Mouse (Mus musculus): Measurements from ENCODE around the gene Rnaseh2b. TPM values are rescaled to one million over a fixed set of nuclear protein-coding genes. Genes with fewer than 3 reads are reported as not detected.

The Rnaseh2b gene
- polyA plus RNA-seq, 2 experiments, result 29.8 to 75.6 TPM

GRCm38 (mm10) chr14:62341887-62342642, 49.7 kb downstream of the Rnaseh2b start:
- peaks cover 13 to 27% of the 10 kb centered on the region in 2 experiments for H3K4me1 ChIP-seq (replicated peaks; ENCODE audit: control insufficient read depth in 2 of 2, insufficient read depth in 2 of 2, low read length in 1 of 2)
- no peak for DNase-seq (ENCODE audit: low read depth in 3 of 3, low spot score in 3 of 3)
- no peak for ATAC-seq (ENCODE audit: insufficient read depth)
- peak overlapping the region; percentile 61 for H3K4me2 ChIP-seq (ENCODE audit: low read depth)
- H3K27me3 ChIP-seq (ENCODE audit: control insufficient read depth, insufficient read depth, low read length), result no peaks in the 10 kb centered on the region
- H3K27ac ChIP-seq, result no peak overlapping the region
- H3K9me3 ChIP-seq (ENCODE audit: control insufficient read depth, low read length), result no peaks in the 10 kb centered on the region
- 54% methylated on average over 8 of the region's 8 CpGs for WGBS (ENCODE audit: insufficient replicate concordance)
- peak overlapping the region in 1 of 2 experiments; percentile 4; a peak in 1 of 4 replicates for H3K4me3 ChIP-seq (ENCODE audit: insufficient read depth in 1 of 2, low read depth in 2 of 2, low read length in 2 of 2)
- TF ChIP-seq EP300 (IDR thresholded peaks at IDR 0.05; ENCODE audit: low read depth), result no peak
- TF ChIP-seq CTCF (IDR thresholded peaks at IDR 0.05; ENCODE audit: low read depth), result no peak
- no peaks in the 10 kb centered on the region for H3K36me3 ChIP-seq (replicated peaks; ENCODE audit: control insufficient read depth, insufficient read depth, low read depth)
- peak overlapping the region; percentile 27 for H3K9ac ChIP-seq (replicated peaks)

- peak overlapping the region; percentile 50 for H3K27ac ChIP-seq
- peak overlapping the region; percentile 61 for H3K4me2 ChIP-seq (ENCODE audit: low read depth)
- 16% methylated on average over 10 of the region's 10 CpGs for WGBS (ENCODE audit: insufficient replicate concordance)
- peak overlapping the region in 1 of 2 experiments; percentile 4; a peak in 1 of 4 replicates for H3K4me3 ChIP-seq (ENCODE audit: insufficient read depth in 1 of 2, low read depth in 2 of 2, low read length in 2 of 2)
- no peak for TF ChIP-seq CTCF (IDR thresholded peaks at IDR 0.05; ENCODE audit: low read depth)
- TF ChIP-seq EP300 (IDR thresholded peaks at IDR 0.05; ENCODE audit: low read depth), result no peak
- no peaks in the 10 kb centered on the region for H3K27me3 ChIP-seq (ENCODE audit: control insufficient read depth, insufficient read depth, low read length)
- H3K36me3 ChIP-seq (replicated peaks; ENCODE audit: control insufficient read depth, insufficient read depth, low read depth), result no peaks in the 10 kb centered on the region
- H3K4me1 ChIP-seq (replicated peaks; ENCODE audit: control insufficient read depth in 2 of 2, insufficient read depth in 2 of 2, low read length in 1 of 2), result peaks cover 13 to 27% of the 10 kb centered on the region in 2 experiments
- no peaks in the 10 kb centered on the region for H3K9me3 ChIP-seq (ENCODE audit: control insufficient read depth, low read length)
- DNase-seq (ENCODE audit: low read depth in 3 of 3, low spot score in 3 of 3), result peak; percentile 35 to 41 (median 37)
- ATAC-seq (ENCODE audit: insufficient read depth), result peak; percentile 73
- peak overlapping the region; percentile 27; the same call in 1 of the 2 replicates for H3K9ac ChIP-seq (replicated peaks)
These were observed 50.3 kb downstream of the Rnaseh2b start for GRCm38 (mm10) chr14:62342643-62343144.

GRCm38 (mm10) chr14:62346570-62346969, 54.2 kb downstream of the Rnaseh2b start:
- no peaks in the 10 kb centered on the region for H3K27me3 ChIP-seq (ENCODE audit: control insufficient read depth, insufficient read depth, low read length)
- no peak for TF ChIP-seq CTCF (IDR thresholded peaks at IDR 0.05; ENCODE audit: low read depth)
- no peak for TF ChIP-seq EP300 (IDR thresholded peaks at IDR 0.05; ENCODE audit: low read depth)
- peaks cover 10 to 18% of the 10 kb centered on the region in 2 experiments for H3K4me1 ChIP-seq (replicated peaks; ENCODE audit: control insufficient read depth in 2 of 2, insufficient read depth in 2 of 2, low read length in 1 of 2)
- no peaks in the 10 kb centered on the region for H3K9me3 ChIP-seq (ENCODE audit: control insufficient read depth, low read length)
- DNase-seq (ENCODE audit: low read depth in 3 of 3, low spot score in 3 of 3) (no peak), ATAC-seq (ENCODE audit: insufficient read depth) (no peak)
- WGBS (ENCODE audit: insufficient replicate concordance), result 83% methylated on average over 11 of the region's 11 CpGs
- H3K9ac ChIP-seq (replicated peaks), result no peak overlapping the region
- no peak overlapping the region for H3K4me3 ChIP-seq (ENCODE audit: insufficient read depth in 1 of 2, low read depth in 2 of 2, low read length in 2 of 2)
- H3K36me3 ChIP-seq (replicated peaks; ENCODE audit: control insufficient read depth, insufficient read depth, low read depth), result peaks cover 5% of the 10 kb centered on the region; the same call in 1 of the 2 replicates
- H3K4me2 ChIP-seq (ENCODE audit: low read depth), result no peak overlapping the region
- no peak overlapping the region for H3K27ac ChIP-seq

GRCm38 (mm10) chr14:62347103-62347502, 54.7 kb downstream of the Rnaseh2b start:
- Histone ChIP-seq H3K4me3 (ENCODE audit: insufficient read depth in 1 of 2, low read depth in 2 of 2, low read length in 2 of 2) (no peak overlapping the region), H3K27ac (no peak overlapping the region), H3K36me3 (replicated peaks; ENCODE audit: control insufficient read depth, insufficient read depth, low read depth) (peaks cover 5% of the 10 kb centered on the region; the same call in 1 of the 2 replicates), H3K9ac (replicated peaks) (no peak overlapping the region), H3K27me3 (ENCODE audit: control insufficient read depth, insufficient read depth, low read length) (no peaks in the 10 kb centered on the region), H3K4me2 (ENCODE audit: low read depth) (no peak overlapping the region), H3K4me1 (replicated peaks; ENCODE audit: control insufficient read depth in 2 of 2, insufficient read depth in 2 of 2, low read length in 1 of 2) (peaks cover 8 to 15% of the 10 kb centered on the region in 2 experiments), H3K9me3 (ENCODE audit: control insufficient read depth, low read length) (no peaks in the 10 kb centered on the region)
- DNase-seq (ENCODE audit: low read depth in 3 of 3, low spot score in 3 of 3) (no peak), ATAC-seq (ENCODE audit: insufficient read depth) (no peak)
- 87% methylated on average over 7 of the region's 7 CpGs for WGBS (ENCODE audit: insufficient replicate concordance)
- TF ChIP-seq EP300 (IDR thresholded peaks at IDR 0.05; ENCODE audit: low read depth) (no peak), CTCF (IDR thresholded peaks at IDR 0.05; ENCODE audit: low read depth) (no peak)

- H3K9ac ChIP-seq (replicated peaks), result no peak overlapping the region
- no peak for DNase-seq (ENCODE audit: low read depth in 3 of 3, low spot score in 3 of 3)
- no peak for ATAC-seq (ENCODE audit: insufficient read depth)
- H3K27me3 ChIP-seq (ENCODE audit: control insufficient read depth, insufficient read depth, low read length), result no peaks in the 10 kb centered on the region
- TF ChIP-seq CTCF (IDR thresholded peaks at IDR 0.05; ENCODE audit: low read depth), result no peak
- no peak for TF ChIP-seq EP300 (IDR thresholded peaks at IDR 0.05; ENCODE audit: low read depth)
- peaks cover 5% of the 10 kb centered on the region; the same call in 1 of the 2 replicates for H3K36me3 ChIP-seq (replicated peaks; ENCODE audit: control insufficient read depth, insufficient read depth, low read depth)
- H3K9me3 ChIP-seq (ENCODE audit: control insufficient read depth, low read length), result no peaks in the 10 kb centered on the region
- H3K27ac ChIP-seq, result no peak overlapping the region
- 75% methylated on average over 5 of the region's 5 CpGs for WGBS (ENCODE audit: insufficient replicate concordance)
- H3K4me1 ChIP-seq (replicated peaks; ENCODE audit: control insufficient read depth in 2 of 2, insufficient read depth in 2 of 2, low read length in 1 of 2), result 0 out of 4 replicates have a peak, but pooled peaks cover 0 to under 1% of the 10 kb centered on the region in 2 experiments
- no peak overlapping the region for H3K4me2 ChIP-seq (ENCODE audit: low read depth)
- no peak overlapping the region for H3K4me3 ChIP-seq (ENCODE audit: insufficient read depth in 1 of 2, low read depth in 2 of 2, low read length in 2 of 2)
These were observed 57.4 kb downstream of the Rnaseh2b start for GRCm38 (mm10) chr14:62349786-62350185.

Measured in liver, embryonic 14.5 days (tissue).